ENCODE assay signal across 8 mouse cellular contexts in the genomic region with DNA sequence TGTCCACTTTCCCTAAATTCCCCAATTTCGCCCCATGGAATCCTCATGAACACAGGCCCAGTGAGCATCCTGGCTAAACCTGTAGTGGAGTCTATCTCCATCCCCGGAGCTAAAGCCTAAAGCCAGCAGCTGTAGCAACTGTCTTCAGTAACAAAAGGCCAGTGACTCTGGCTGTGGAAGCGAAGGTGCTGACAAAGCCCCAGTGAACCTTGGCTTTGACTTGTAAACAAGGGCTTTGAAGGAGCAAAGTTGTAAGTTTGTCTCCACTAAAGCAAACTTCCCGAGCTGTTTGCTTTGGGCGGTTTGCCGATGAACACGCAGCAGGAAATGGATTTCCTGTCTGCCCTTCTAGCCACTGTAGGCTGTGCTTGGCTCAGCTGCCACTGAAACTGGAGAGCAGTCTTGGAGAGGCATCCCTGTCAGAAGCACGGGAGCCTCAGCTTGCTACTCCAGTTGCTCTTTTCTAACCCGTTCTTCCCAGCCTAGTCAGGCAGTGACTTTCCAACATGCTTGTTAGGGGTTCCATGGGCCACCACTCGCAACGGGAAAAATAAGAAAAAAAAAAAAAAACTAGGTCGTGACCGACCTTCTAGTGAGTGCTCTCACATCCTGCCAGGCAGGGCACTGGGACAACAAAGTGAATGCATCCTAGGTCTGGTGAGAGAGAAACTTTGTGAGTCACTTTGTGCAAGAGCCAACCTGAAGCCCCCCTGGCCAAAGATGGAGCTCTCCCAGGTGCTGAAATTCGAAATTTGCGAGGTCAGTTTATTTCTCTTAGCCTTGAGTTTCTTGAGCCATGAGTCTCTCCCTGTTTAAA.
A peak's percentile ranks its signal among the peaks of the same experiment; 100 is the strongest.
DNase-seq lines count a peak whose midpoint lies in the region; ATAC-seq lines count a peak whose summit lies in the region.
"Had no signal": no experiment of that assay in that cellular context is flagged by ENCODE, and none has a peak within 500 bp of the region (broad histone marks: within the 10 kb centered on the region; RNA-seq: fewer than 3 reads in every experiment).

No protein-coding gene starts in this region.

- H3K4me3 ChIP-seq in embryonic facial prominence, embryonic 15.5 days (replicated peaks), result no peak overlapping the region
- no peak overlapping the region for H3K4me3 ChIP-seq in limb, embryonic 13.5 days
- H3K4me3 ChIP-seq: erythroblast, embryonic 14.5 days had no signal

- WGBS in embryonic facial prominence, embryonic 15.5 days, result 6% methylated on average over 15 of the region's 15 CpGs
- 9% methylated on average over 15 of the region's 15 CpGs for WGBS in limb, embryonic 13.5 days

- peak; percentile 29 to 32 for DNase-seq in right cerebral cortex, postnatal 10 days (ENCODE audit: low spot score in 2 of 2)
- DNase-seq in right cerebral cortex, postnatal 25 days, result no peak
- DNase-seq in brain, adult 2 months (ENCODE audit: low read depth, low spot score), result peak; percentile 33
- peak; percentile 57 for DNase-seq in neural tube, embryonic 10.5 days (ENCODE audit: extremely low spot score, low spot score)
- DNase-seq in thymus, postnatal 36 days, result no peak

- no peak overlapping the region for H3K9ac ChIP-seq in embryonic facial prominence, embryonic 15.5 days
- H3K9ac ChIP-seq in limb, embryonic 13.5 days, result no peak overlapping the region

- no peaks in the 10 kb centered on the region for H3K36me3 ChIP-seq in embryonic facial prominence, embryonic 15.5 days
- H3K36me3 ChIP-seq in limb, embryonic 13.5 days, result no peaks in the 10 kb centered on the region

- no peak for ATAC-seq in embryonic facial prominence, embryonic 15.5 days (ENCODE audit: insufficient number of reproducible peaks, low FRiP score, low TSS enrichment, low read depth)
- ATAC-seq in limb, embryonic 13.5 days (ENCODE audit: low FRiP score, low read depth), result no peak

- peaks cover 10% of the 10 kb centered on the region; the same call in 1 of the 2 replicates for H3K4me1 ChIP-seq in embryonic facial prominence, embryonic 15.5 days
- H3K4me1 ChIP-seq in limb, embryonic 13.5 days, result peaks cover 6% of the 10 kb centered on the region; the same call in 1 of the 2 replicates

- no peak overlapping the region for H3K27ac ChIP-seq in embryonic facial prominence, embryonic 15.5 days (replicated peaks)
- H3K27ac ChIP-seq in limb, embryonic 13.5 days, result no peak overlapping the region

- H3K9me3 ChIP-seq in embryonic facial prominence, embryonic 15.5 days (replicated peaks), result no peaks in the 10 kb centered on the region
- H3K9me3 ChIP-seq in limb, embryonic 13.5 days, result no peaks in the 10 kb centered on the region

- 0 out of 2 replicates have a peak overlapping the region, but pooled peaks have one; percentile 1 for H3K4me2 ChIP-seq in embryonic facial prominence, embryonic 15.5 days (replicated peaks)
- peak overlapping the region; percentile 27 for H3K4me2 ChIP-seq in limb, embryonic 13.5 days (replicated peaks)

- no peaks in the 10 kb centered on the region for H3K27me3 ChIP-seq in embryonic facial prominence, embryonic 15.5 days
- no peaks in the 10 kb centered on the region for H3K27me3 ChIP-seq in limb, embryonic 13.5 days

Comparison
In these comparisons a context has a peak if more than half of its experiments do, and no peak if none do; other contexts are left out.
1. DNase-seq: peak in right cerebral cortex, postnatal 10 days (2 of 2), brain, adult 2 months (single experiment) and neural tube, embryonic 10.5 days (single experiment); none in right cerebral cortex, postnatal 25 days (single experiment) and thymus, postnatal 36 days (0 of 2).